Mouse (Mus musculus) forebrain, embryonic 16.5 days (tissue): ENCODE measurements around the gene Sec22b. TPM values are rescaled to one million over a fixed set of nuclear protein-coding genes. Genes with fewer than 3 reads are reported as not detected.

Experiments
- ATAC-seq: fragments of 200-750 bp; cut with Nextera tagmentation; 2 replicates; pipeline ENCODE4 v1.8.0; 2017; ENCODE audit warnings: mild to moderate bottlenecking, moderate library complexity
- H3K27ac ChIP-seq: fragments of 300-500 bp; sonication (generic); 2 replicates; pipeline ENCODE4 v1.5.1; 2014; ENCODE audit warnings: low read length, control low read depth
- H3K27me3 ChIP-seq: fragments of 300-500 bp; sonication (generic); replicated peaks from 2 replicates; pipeline ENCODE4 v1.6.1; 2014; ENCODE audit warnings: low read length; ENCODE audit not compliant: control insufficient read depth, insufficient read depth
- H3K36me3 ChIP-seq: fragments of 300-500 bp; sonication (generic); 2 replicates; pipeline ENCODE4 v1.6.1; 2014; ENCODE audit not compliant: control insufficient read depth, insufficient read depth
- H3K4me1 ChIP-seq: fragments of 300-500 bp; sonication (generic); replicated peaks from 2 replicates; pipeline ENCODE4 v1.6.1; 2014; ENCODE audit warnings: low read length; ENCODE audit not compliant: control insufficient read depth, insufficient read depth
- H3K4me2 ChIP-seq: fragments of 300-500 bp; sonication (generic); 2 replicates; pipeline ENCODE4 v1.6.1; 2014; ENCODE audit warnings: mild to moderate bottlenecking, low read length, control low read depth
- H3K4me3 ChIP-seq: fragments of 300-500 bp; sonication (generic); replicated peaks from 2 replicates; pipeline ENCODE4 v1.5.1; 2014; ENCODE audit warnings: mild to moderate bottlenecking, low read length, control low read depth
- H3K9ac ChIP-seq: fragments of 300-500 bp; sonication (generic); replicated peaks from 2 replicates; pipeline ENCODE4 v1.6.1; 2014; ENCODE audit warnings: low read depth, low read length, control low read depth
- H3K9me3 ChIP-seq: fragments of 300-500 bp; sonication (generic); 2 replicates; pipeline ENCODE4 v1.6.1; 2016; ENCODE audit warnings: low read length; ENCODE audit not compliant: control insufficient read depth
- WGBS: fragments of 180-500 bp; shearing (Covaris S2); extraction: QIAGEN DNeasy Blood & Tissue Kit; methylation state at CpG from one replicate; pipeline ENCODE4 v1.1.7; 2014; 5-methylcytosine and 5-hydroxymethylcytosine counted together
- polyA plus RNA-seq: library from polyadenylated mRNA; unstranded; fragments of >200 nt; fragmentation: Nextera tagmentation; extraction: Ambion mirVana; gene quantifications from 2 replicates; pipeline ENCODE4 v1.2.1, GENCODE M21; 2015

Sec22b gene
- polyA plus RNA-seq, 1 experiment from 2014 or later: 108 TPM

- no peak overlapping the region for H3K9ac ChIP-seq
- WGBS: 85% methylated on average over 6 of the region's 6 CpGs
- H3K4me2 ChIP-seq: no peak overlapping the region
- no peak overlapping the region for H3K4me3 ChIP-seq
- H3K4me1 ChIP-seq: peaks cover 21% of the 10 kb centered on the region
- H3K27ac ChIP-seq: no peak overlapping the region
- 0 out of 2 replicates have a peak, but pooled peaks cover 2% of the 10 kb centered on the region for H3K27me3 ChIP-seq
- no peak for ATAC-seq
- no peaks in the 10 kb centered on the region for H3K36me3 ChIP-seq
- no peaks in the 10 kb centered on the region for H3K9me3 ChIP-seq
These were observed 33.6 kb downstream of the Sec22b start for GRCm38 (mm10) chr3:97934331-97935300.

GRCm38 (mm10) chr3:97937068-97937944, 36.3 kb downstream of the Sec22b start:
- Histone ChIP-seq H3K4me2 (no peak overlapping the region), H3K4me3 (no peak overlapping the region), H3K9ac (0 out of 2 replicates have a peak overlapping the region, but pooled peaks have one; percentile 22), H3K9me3 (no peaks in the 10 kb centered on the region), H3K4me1 (peaks cover 33% of the 10 kb centered on the region), H3K27me3 (no peaks in the 10 kb centered on the region), H3K36me3 (no peaks in the 10 kb centered on the region), H3K27ac (no peak overlapping the region)
- ATAC-seq: no peak; the same call in 1 of the 2 replicates
- 44% methylated on average over 17 of the region's 17 CpGs for WGBS

- 58% methylated on average over 6 of the region's 6 CpGs for WGBS
These were observed 36.9 kb downstream of the Sec22b start for GRCm38 (mm10) chr3:97937945-97938266.

GRCm38 (mm10) chr3:97938814-97939526, 38.0 kb downstream of the Sec22b start:
- Histone ChIP-seq H3K9me3 (no peaks in the 10 kb centered on the region), H3K27me3 (no peaks in the 10 kb centered on the region), H3K36me3 (no peaks in the 10 kb centered on the region), H3K4me2 (no peak overlapping the region), H3K27ac (no peak overlapping the region), H3K9ac (no peak overlapping the region), H3K4me1 (peaks cover 37% of the 10 kb centered on the region), H3K4me3 (no peak overlapping the region)
- 7% methylated on average over 7 of the region's 7 CpGs for WGBS
- ATAC-seq: peak; percentile 47

More at GRCm38 (mm10) chr3:97937945-97938266, 36.9 kb downstream of the Sec22b start:
- H3K9ac ChIP-seq: no peak overlapping the region
- no peak overlapping the region for H3K4me2 ChIP-seq
- no peak overlapping the region for H3K27ac ChIP-seq
- H3K36me3 ChIP-seq: no peaks in the 10 kb centered on the region
- peaks cover 37% of the 10 kb centered on the region for H3K4me1 ChIP-seq
- no peak for ATAC-seq
- no peaks in the 10 kb centered on the region for H3K27me3 ChIP-seq
- no peaks in the 10 kb centered on the region for H3K9me3 ChIP-seq
- H3K4me3 ChIP-seq: no peak overlapping the region

GRCm38 (mm10) chr3:97939626-97940510, 38.9 kb downstream of the Sec22b start:
- H3K4me3 ChIP-seq: no peak overlapping the region
- no peak overlapping the region for H3K4me2 ChIP-seq
- H3K27ac ChIP-seq: no peak overlapping the region
- H3K9ac ChIP-seq: no peak overlapping the region
- H3K27me3 ChIP-seq: no peaks in the 10 kb centered on the region
- 6% methylated on average over 10 of the region's 10 CpGs for WGBS
- H3K36me3 ChIP-seq: no peaks in the 10 kb centered on the region
- H3K4me1 ChIP-seq: peaks cover 37% of the 10 kb centered on the region
- no peaks in the 10 kb centered on the region for H3K9me3 ChIP-seq
- ATAC-seq: 0 out of 2 replicates have a peak, but pooled peaks have one; percentile 19

GRCm38 (mm10) chr3:97940511-97941204, 39.7 kb downstream of the Sec22b start:
- no peaks in the 10 kb centered on the region for H3K27me3 ChIP-seq
- no peaks in the 10 kb centered on the region for H3K36me3 ChIP-seq
- H3K4me3 ChIP-seq: no peak overlapping the region
- no peaks in the 10 kb centered on the region for H3K9me3 ChIP-seq
- no peak for ATAC-seq
- no peak overlapping the region for H3K27ac ChIP-seq
- H3K4me2 ChIP-seq: no peak overlapping the region
- H3K9ac ChIP-seq: no peak overlapping the region
- peaks cover 37% of the 10 kb centered on the region for H3K4me1 ChIP-seq
- 22% methylated on average over 9 of the region's 9 CpGs for WGBS

- no peaks in the 10 kb centered on the region for H3K9me3 ChIP-seq
- H3K4me3 ChIP-seq: no peak overlapping the region
- H3K9ac ChIP-seq: no peak overlapping the region
- no peaks in the 10 kb centered on the region for H3K27me3 ChIP-seq
- WGBS: 43% methylated on average over 11 of the region's 11 CpGs
- no peak; the same call in 1 of the 2 replicates for ATAC-seq
- H3K4me1 ChIP-seq: peaks cover 37% of the 10 kb centered on the region
- peak overlapping the region; percentile 34 for H3K4me2 ChIP-seq
- H3K27ac ChIP-seq: no peak overlapping the region
- no peaks in the 10 kb centered on the region for H3K36me3 ChIP-seq
These were observed 40.7 kb downstream of the Sec22b start for GRCm38 (mm10) chr3:97941440-97942259.
